ENCODE assay signal across 15 mouse cellular contexts in the genomic region with DNA sequence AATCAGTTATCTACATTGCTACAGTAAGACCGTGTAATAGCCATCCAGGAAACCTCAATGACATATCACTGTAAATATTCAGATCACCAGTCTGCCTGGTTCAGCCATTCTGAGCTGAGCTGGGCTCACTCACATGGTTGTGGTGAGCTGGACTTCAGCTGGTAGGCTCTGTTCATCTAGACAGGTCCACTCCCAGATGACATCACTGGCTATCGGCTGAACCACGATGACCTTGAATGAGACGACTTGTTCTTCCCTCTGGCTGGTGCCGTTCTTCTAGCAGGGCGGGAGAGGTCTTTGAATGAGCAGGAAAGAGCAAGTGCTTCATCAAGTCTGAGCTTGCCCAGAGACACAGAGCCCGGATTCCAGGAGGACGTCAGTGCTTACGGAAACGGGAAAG.
"Had no signal": no experiment of that assay in that cellular context is flagged by ENCODE, and none has a peak within 500 bp of the region (broad histone marks: within the 10 kb centered on the region; RNA-seq: fewer than 3 reads in every experiment).

No protein-coding gene starts in this region.

- ATAC-seq: liver, postnatal 0 days; midbrain, embryonic 16.5 days had no signal

- H3K4me1 ChIP-seq: limb, embryonic 12.5 days; liver, embryonic 13.5 days; lung, embryonic 15.5 days; megakaryocyte, embryonic 14.5 days had no signal

- H3K9me3 ChIP-seq: limb, embryonic 12.5 days; liver, embryonic 13.5 days; lung, embryonic 15.5 days; megakaryocyte, embryonic 14.5 days had no signal

- H3K27me3 ChIP-seq: limb, embryonic 12.5 days; liver, embryonic 13.5 days; lung, embryonic 15.5 days; megakaryocyte, embryonic 14.5 days had no signal

- H3K27ac ChIP-seq: limb, embryonic 12.5 days; liver, embryonic 13.5 days; lung, embryonic 15.5 days; macrophage had no signal

- H3K36me3 ChIP-seq: limb, embryonic 12.5 days; liver, embryonic 13.5 days; lung, embryonic 15.5 days had no signal

- H3K4me3 ChIP-seq: limb, embryonic 12.5 days; liver, embryonic 13.5 days; lung, embryonic 15.5 days; megakaryocyte, embryonic 14.5 days had no signal

- DNase-seq: kidney, adult 2 months; kidney, postnatal 25 days; liver; liver, embryonic 13.5 days; liver, postnatal 0 days; lung, postnatal 14 days; right cerebral cortex, postnatal 14 days; thymus, adult 18-20 months; thymus, postnatal 14 days had no signal

- H3K9ac ChIP-seq: limb, embryonic 12.5 days; liver, embryonic 13.5 days; liver, postnatal 0 days; lung, embryonic 15.5 days had no signal

- H3K4me2 ChIP-seq: limb, embryonic 12.5 days; liver, embryonic 13.5 days; lung, embryonic 15.5 days; midbrain, embryonic 11.5 days had no signal
